Mouse (Mus musculus): ENCODE measurements around the gene Gm44596. TPM values are rescaled to one million over a fixed set of nuclear protein-coding genes. Genes with fewer than 3 reads are reported as not detected.
"Not testable (repeated sequence)": the region's sequence is repeated elsewhere in the genome, so short reads cannot be mapped to it uniquely, and the experiment has no call there.

Gene Gm44596
- polyA plus RNA-seq, 1 experiment: not detected

DNA sequence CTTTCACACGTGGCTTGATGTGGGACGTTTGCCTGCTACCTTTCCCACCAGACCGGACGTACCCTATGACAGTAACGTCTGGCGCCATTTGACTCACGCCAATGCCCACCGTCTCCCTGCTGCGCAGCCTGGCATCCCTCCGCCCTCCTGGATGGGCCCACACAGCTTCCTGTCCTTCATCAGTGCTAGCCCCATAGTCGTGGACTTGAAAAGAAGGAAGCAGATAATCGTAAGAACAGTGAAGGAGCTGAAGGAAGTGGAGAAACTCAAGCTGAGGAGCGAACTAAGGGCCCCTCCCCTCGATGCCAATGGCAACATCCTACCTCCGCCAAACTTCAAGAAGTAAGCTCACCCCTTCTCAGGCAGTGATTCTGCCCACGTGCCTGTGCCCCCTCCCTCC, 4.3 kb downstream of the Gm44596 start:
- no peaks in the 10 kb centered on the region for H3K9me3 ChIP-seq
- H3K4me1 ChIP-seq: peaks cover 14% of the 10 kb centered on the region
- H3K36me3 ChIP-seq (replicated peaks; ENCODE audit: low read length): peaks cover 15% of the 10 kb centered on the region
- H3K4me3 ChIP-seq (replicated peaks): no peak overlapping the region
- TF ChIP-seq FLI1 (IDR thresholded peaks at IDR 0.05; ENCODE audit: low read length) (no peak), GATA1 (IDR thresholded peaks at IDR 0.05; ENCODE audit: borderline replicate concordance, low read length) (no peak)
- H3K27me3 ChIP-seq (replicated peaks): peaks cover 25% of the 10 kb centered on the region

DNA sequence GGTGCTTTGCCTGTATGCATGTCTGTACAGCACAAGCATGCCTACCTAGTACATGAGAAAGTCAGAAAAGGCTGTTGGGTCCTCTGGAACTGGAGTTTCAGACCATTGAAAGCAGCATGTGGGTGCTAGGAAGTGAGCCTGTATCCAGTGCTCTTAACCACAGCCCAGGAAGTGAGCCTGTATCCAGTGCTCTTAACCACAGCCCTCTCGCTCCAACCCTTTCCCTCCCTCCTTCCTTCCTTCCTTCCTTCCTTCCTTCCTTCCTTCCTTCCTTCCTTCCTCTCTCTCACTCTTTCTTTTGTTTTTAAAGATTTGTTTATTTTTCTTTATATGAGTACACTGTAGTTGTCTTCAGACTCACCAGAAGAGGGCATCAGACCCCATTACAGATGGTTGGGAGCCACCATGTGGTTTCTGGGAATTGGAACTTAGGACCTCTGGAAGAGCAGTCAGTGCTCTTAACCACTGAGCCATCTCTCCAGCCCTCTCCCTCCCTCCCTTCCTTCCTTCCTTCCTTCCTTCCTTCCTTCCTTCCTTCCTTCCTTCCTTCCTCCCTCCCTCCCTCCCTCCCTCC, 5.4 kb downstream of the Gm44596 start:
- peaks cover 14% of the 10 kb centered on the region for H3K4me1 ChIP-seq
- not testable (repeated sequence) for H3K9me3 ChIP-seq; H3K36me3 ChIP-seq (replicated peaks; ENCODE audit: low read length); H3K4me3 ChIP-seq (replicated peaks)
- H3K27me3 ChIP-seq (replicated peaks): peaks cover 32% of the 10 kb centered on the region

DNA sequence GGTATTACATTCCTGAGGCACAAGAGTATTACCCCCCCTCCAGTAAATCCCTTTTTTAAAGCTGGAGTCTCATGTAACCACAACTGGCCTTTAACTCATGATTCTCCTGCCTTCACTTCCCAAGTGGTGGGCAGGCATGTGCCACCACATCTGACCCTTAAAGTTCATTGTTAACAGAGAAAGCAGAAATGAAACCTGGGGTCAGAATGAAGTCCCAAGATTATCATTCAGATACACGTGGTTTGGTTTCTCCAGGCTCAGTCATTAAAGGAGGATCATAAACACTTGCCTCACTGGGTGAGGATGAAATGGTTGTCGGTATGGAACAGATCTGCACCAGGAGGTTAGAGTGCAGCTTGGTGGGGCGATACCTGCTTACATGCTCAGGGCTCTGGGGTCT, 6.0 kb downstream of the Gm44596 start:
- Histone ChIP-seq H3K27me3 (replicated peaks) (peaks cover 36% of the 10 kb centered on the region), H3K4me3 (replicated peaks) (no peak overlapping the region), H3K4me1 (peaks cover 14% of the 10 kb centered on the region), H3K9me3 (no peaks in the 10 kb centered on the region), H3K36me3 (replicated peaks; ENCODE audit: low read length) (peaks cover 6% of the 10 kb centered on the region)
- TF ChIP-seq FLI1 (IDR thresholded peaks at IDR 0.05; ENCODE audit: low read length) (no peak), GATA1 (IDR thresholded peaks at IDR 0.05; ENCODE audit: borderline replicate concordance, low read length) (no peak)

DNA sequence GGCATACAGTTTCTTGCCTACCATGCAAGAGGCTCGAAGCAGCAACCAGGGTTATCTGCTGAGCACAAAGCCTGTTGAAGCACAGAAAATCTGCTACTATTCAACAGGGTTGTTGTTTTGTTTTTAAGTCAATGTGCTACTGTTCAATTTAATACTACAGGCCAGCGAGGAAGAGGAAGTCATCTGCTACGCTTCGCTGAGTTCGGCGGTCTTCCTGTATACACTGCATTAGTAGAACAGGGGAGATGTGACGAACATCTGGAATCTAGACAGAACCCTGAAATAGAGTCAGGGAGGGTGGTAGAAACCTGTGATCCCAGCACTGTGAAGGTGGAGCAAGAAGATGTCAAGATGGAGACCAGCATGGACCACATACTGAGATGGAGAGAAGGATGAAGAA, 8.4 kb downstream of the Gm44596 start:
- peaks cover 42% of the 10 kb centered on the region for H3K27me3 ChIP-seq (replicated peaks)
- H3K4me3 ChIP-seq (replicated peaks): no peak overlapping the region
- TF ChIP-seq FLI1 (IDR thresholded peaks at IDR 0.05; ENCODE audit: low read length) (no peak), GATA1 (IDR thresholded peaks at IDR 0.05; ENCODE audit: borderline replicate concordance, low read length) (no peak)

DNA sequence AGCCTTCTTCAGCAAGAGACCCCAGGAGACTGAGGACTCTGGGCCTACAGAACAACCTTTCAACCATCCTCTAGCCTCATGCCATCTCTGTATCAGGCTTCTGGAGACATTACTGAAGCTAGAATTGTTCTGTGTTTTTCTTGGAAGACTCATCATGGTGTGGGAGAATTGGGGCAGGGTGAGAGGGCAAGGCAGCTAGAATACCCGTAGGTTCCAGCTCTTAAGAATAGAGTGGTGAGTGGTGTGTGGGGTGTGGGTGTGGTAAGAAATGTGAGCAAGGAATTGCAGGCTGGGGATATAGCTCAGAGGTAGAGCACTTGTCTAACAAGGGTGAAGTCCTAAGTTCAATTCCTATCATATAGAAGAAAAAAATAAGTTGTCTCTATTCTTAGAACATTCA, 9.7 kb downstream of the Gm44596 start:
- TF ChIP-seq GATA1 (IDR thresholded peaks at IDR 0.05; ENCODE audit: borderline replicate concordance, low read length) (no peak), FLI1 (IDR thresholded peaks at IDR 0.05; ENCODE audit: low read length) (no peak)
- Histone ChIP-seq H3K9me3 (no peaks in the 10 kb centered on the region), H3K36me3 (replicated peaks; ENCODE audit: low read length) (no peaks in the 10 kb centered on the region), H3K4me1 (peaks cover 7% of the 10 kb centered on the region), H3K4me3 (replicated peaks) (no peak overlapping the region), H3K27me3 (replicated peaks) (peaks cover 44% of the 10 kb centered on the region)

More for the DNA sequence above, 8.4 kb downstream of the Gm44596 start:
- no peaks in the 10 kb centered on the region for H3K9me3 ChIP-seq
- H3K36me3 ChIP-seq (replicated peaks; ENCODE audit: low read length): no peaks in the 10 kb centered on the region
- H3K4me1 ChIP-seq: peaks cover 14% of the 10 kb centered on the region

DNA sequence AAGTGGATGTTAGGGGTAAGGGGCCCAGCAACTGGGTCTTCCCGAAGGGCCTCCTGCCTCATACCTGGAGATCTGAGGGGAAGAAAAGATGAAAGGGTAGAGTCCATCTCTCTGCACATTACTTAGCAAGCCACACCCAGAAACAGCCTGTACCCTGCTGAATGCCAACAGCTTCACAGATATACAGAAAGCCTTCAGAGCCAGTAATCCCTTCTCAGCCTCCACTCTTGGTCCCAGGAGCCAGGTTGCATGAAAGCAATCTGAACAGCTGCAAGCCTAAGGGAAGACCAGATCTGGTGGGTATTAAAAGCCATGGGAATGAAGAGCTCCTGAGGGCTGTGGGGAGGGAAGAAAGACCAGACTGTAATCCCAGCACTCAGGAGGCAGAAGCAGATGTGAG, 13.9 kb downstream of the Gm44596 start:
- Histone ChIP-seq H3K36me3 (replicated peaks; ENCODE audit: low read length) (no peaks in the 10 kb centered on the region), H3K27me3 (replicated peaks) (peaks cover 32% of the 10 kb centered on the region), H3K4me3 (replicated peaks) (no peak overlapping the region), H3K4me1 (no peaks in the 10 kb centered on the region), H3K9me3 (no peaks in the 10 kb centered on the region)
- no peak for TF ChIP-seq GATA1 (IDR thresholded peaks at IDR 0.05; ENCODE audit: borderline replicate concordance, low read length)
- TF ChIP-seq FLI1 (IDR thresholded peaks at IDR 0.05; ENCODE audit: low read length): no peak

DNA sequence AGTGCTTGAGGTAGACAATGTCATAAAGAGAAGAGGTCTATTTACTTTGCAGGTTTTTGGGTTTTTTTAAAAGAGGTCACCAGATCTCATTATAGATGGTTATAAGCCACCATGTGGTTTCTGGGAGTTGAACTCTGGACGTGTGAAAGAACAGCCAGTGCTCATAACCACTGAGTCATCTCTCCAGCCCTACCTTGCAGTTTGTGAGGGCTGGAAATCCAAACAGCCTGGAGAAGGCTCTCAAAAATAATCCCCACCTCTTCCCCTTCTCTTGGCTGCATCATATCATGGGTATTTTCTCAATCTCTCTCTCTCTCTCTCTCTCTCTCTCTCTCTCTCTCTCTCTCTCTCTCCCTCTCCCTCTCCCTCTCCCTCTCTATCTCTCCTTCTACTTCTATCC, 15.4 kb downstream of the Gm44596 start:
- Histone ChIP-seq H3K9me3 (no peaks in the 10 kb centered on the region), H3K36me3 (replicated peaks; ENCODE audit: low read length) (no peaks in the 10 kb centered on the region), H3K27me3 (replicated peaks) (peaks cover 28% of the 10 kb centered on the region), H3K4me1 (no peaks in the 10 kb centered on the region), H3K4me3 (replicated peaks) (no peak overlapping the region)
- TF ChIP-seq GATA1 (IDR thresholded peaks at IDR 0.05; ENCODE audit: borderline replicate concordance, low read length) (no peak), FLI1 (IDR thresholded peaks at IDR 0.05; ENCODE audit: low read length) (no peak)

DNA sequence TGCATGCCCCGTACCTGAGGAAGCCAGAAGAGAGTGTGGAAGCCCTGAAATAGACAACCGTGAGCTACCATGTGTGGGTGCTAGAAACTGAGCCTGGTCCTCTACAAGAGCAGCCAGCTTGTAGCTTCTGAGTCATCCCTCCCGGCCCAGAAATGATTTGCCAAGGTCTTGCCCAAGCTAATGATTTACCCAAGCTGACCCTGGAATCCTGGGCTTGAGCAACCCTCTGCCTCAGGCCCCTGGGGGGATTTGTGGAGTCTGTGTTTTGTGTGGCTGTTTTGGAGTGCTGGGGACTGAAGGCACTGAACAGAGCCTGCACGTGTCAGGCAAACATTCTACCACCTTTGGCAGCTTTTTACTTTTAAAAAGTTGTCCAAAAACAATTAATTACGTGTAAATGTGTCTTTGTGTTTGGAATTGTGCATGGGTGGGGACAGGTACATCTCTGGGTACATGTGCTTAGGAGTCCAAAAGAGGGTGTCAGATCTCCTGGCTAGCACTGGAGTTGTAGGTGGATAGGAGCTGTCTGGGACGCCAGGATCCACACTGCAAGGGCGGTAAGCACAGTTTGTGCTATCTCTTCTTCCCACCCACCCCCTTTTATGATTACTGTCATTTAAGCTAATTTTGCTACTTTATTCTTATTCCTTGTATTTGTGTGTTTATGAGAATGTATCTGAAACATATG, 22.4 kb downstream of the Gm44596 start:
- Histone ChIP-seq H3K9me3 (no peaks in the 10 kb centered on the region), H3K27me3 (replicated peaks) (peaks cover 42% of the 10 kb centered on the region), H3K4me1 (no peaks in the 10 kb centered on the region), H3K36me3 (replicated peaks; ENCODE audit: low read length) (no peaks in the 10 kb centered on the region), H3K4me3 (replicated peaks) (no peak overlapping the region)
- TF ChIP-seq FLI1 (IDR thresholded peaks at IDR 0.05; ENCODE audit: low read length) (no peak), GATA1 (IDR thresholded peaks at IDR 0.05; ENCODE audit: borderline replicate concordance, low read length) (no peak)

DNA sequence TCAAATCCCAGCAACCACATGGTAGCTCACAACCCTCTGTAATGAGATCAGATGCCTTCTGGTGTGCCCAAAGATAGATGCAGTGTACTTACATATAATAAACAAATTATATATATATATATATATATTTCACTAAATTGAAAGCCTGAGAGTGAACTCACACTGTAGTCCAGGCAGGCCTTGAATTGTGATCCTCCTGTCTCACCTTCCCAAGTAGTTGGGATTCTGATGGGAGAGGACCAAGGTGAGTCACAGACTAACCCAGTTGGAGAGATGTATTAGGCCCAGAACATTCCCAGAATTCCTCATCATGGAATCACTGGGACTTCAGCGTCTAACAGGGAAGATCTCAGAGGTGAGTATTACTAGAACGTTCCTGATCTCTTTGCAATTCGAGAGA, 23.7 kb downstream of the Gm44596 start, which contains the start of gene Nrip2:
Gene Nrip2 (plus strand): TSS at position 301 of the 400 bp plus-strand sequence.
- Histone ChIP-seq H3K36me3 (replicated peaks; ENCODE audit: low read length) (no peaks in the 10 kb centered on the region), H3K27me3 (replicated peaks) (peaks cover 38% of the 10 kb centered on the region), H3K4me1 (no peaks in the 10 kb centered on the region), H3K9me3 (no peaks in the 10 kb centered on the region), H3K4me3 (replicated peaks) (no peak within 1 kb of the TSS)
- TF ChIP-seq GATA1 (IDR thresholded peaks at IDR 0.05; ENCODE audit: borderline replicate concordance, low read length) (no peak), FLI1 (IDR thresholded peaks at IDR 0.05; ENCODE audit: low read length) (no peak)

DNA sequence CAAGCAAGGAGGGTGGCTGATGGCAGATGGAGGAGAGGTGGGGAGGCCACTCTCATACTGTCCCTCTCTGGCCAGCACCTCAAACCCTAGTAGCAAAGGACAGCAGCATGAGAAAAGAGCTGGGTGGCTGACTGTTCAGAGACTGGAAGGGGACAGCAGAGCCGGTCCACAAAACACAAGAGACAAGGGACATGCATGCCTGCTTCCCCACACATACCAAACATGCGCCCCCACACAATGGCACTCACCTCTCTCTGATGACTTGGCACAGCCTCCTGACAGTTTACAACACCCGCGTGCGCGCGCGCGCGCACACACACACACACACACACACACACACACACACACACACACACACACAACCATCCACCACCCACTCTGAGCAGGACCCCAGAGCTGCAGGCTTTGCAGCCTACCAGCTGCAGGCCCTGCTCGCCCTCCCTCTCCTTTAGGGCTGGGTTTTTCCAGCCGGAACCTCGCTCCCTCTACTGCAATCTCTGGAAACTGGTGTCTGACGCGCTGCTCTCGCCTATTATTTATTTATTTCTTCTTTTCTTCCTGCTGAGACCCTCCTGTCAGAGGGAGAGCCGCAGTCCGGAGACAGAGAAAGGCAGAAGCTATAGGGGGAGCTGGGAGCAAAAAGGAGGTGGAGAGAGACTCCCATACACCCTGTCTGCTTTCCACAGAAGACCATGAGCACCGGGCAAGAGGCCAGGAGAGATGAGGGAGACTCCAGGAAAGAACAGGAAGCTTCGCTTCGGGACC, 24.3 kb downstream of the Gm44596 start:
- peaks cover 34% of the 10 kb centered on the region for H3K27me3 ChIP-seq (replicated peaks)
- H3K4me1 ChIP-seq: no peaks in the 10 kb centered on the region
- no peak overlapping the region for H3K4me3 ChIP-seq (replicated peaks)
- no peaks in the 10 kb centered on the region for H3K36me3 ChIP-seq (replicated peaks; ENCODE audit: low read length)
- no peak for TF ChIP-seq GATA1 (IDR thresholded peaks at IDR 0.05; ENCODE audit: borderline replicate concordance, low read length)
- no peak for TF ChIP-seq FLI1 (IDR thresholded peaks at IDR 0.05; ENCODE audit: low read length)
- no peaks in the 10 kb centered on the region for H3K9me3 ChIP-seq

Measured in megakaryocyte, embryonic 14.5 days (primary cell).